Mouse (Mus musculus): ENCODE data around the gene Rab34. TPM values are rescaled to one million over a fixed set of nuclear protein-coding genes. Genes with fewer than 3 reads are reported as not detected.

Gene Rab34
- polyA plus RNA-seq, 1 experiment from 2014 or later = 60.9 TPM

DNA sequence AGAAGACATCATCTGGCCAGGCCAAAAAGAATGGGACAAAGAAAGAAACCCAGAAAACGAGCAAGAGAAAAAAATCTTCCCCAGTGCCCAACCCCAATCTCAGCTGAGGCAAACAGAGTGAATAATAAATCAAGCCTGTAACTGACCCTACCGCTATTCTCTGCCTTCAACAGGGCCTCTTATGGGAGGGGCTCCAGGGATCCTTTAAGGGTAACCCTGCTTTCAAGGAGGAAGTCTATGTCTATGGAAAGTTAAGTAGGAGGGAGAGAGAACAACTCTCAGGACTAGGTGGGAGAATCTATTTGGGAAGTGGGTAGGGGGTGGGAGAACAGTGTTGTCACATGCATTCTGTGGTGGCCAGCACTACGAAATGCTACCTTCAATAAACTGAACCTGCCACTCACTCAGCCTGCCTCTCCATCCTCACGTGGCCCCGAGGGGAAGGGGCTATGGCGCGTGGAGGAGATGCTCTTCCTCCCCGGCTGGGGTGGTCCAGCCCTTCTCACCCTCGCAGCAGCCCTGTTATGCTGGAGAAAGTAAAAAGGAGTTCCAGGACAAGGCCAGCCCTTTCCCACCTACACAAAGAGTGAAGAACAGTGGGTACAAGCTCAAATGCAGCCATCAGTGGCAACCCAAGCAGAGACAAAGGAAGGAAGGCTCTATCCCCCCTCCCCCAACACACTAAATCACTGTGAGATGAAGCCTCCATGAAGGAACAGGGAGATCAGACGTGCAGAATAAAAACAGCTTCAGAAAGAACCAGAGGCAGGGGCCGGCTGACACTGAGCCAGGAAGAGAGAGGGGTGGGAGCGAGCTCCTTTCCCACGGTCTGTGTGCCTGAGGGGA lies 17.4 kb downstream of the Rab34 start:
- WGBS = 80% methylated on average over 13 of the region's 13 CpGs
- Histone ChIP-seq H3K36me3 (peaks cover 81% of the 10 kb centered on the region), H3K4me3 (no peak overlapping the region), H3K4me1 (no peaks in the 10 kb centered on the region), H3K4me2 (no peak overlapping the region), H3K9ac (no peak overlapping the region), H3K27me3 (replicated peaks) (no peaks in the 10 kb centered on the region), H3K27ac (replicated peaks) (no peak overlapping the region), H3K9me3 (no peaks in the 10 kb centered on the region)
- no peak for ATAC-seq (ENCODE audit: extremely low read depth, insufficient number of reproducible peaks, low FRiP score, low TSS enrichment)

GRCm38 (mm10) chr11:78207190-78207589 lies 19.0 kb downstream of the Rab34 start:
- H3K9me3 ChIP-seq = no peaks in the 10 kb centered on the region
- H3K9ac ChIP-seq = no peak overlapping the region
- no peak overlapping the region for H3K27ac ChIP-seq (replicated peaks)
- no peaks in the 10 kb centered on the region for H3K27me3 ChIP-seq (replicated peaks)
- H3K4me2 ChIP-seq = no peak overlapping the region
- WGBS = 89% methylated on average over 7 of the region's 7 CpGs
- no peak for ATAC-seq (ENCODE audit: extremely low read depth, insufficient number of reproducible peaks, low FRiP score, low TSS enrichment)
- no peaks in the 10 kb centered on the region for H3K4me1 ChIP-seq
- H3K36me3 ChIP-seq = peaks cover 95% of the 10 kb centered on the region
- no peak overlapping the region for H3K4me3 ChIP-seq

DNA sequence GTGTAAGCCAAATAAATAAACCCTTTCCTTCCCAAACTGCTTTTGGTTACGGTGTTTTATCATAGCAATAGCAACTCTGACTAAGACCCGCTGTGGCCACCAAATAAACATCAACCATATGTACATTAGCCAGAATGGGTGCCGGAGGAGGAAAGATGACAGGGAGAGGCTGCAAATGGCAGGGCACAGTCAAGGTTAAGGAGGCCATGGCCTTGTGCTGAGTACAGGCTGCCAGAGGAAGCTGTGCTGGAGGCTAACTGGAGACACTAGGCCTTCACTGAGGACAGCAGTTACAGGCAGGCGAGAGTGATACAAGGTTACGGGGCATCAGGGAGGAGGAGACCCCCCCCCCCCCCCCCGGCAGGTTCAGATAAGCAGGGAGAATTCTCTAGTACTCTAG lies 21.7 kb downstream of the Rab34 start:
- H3K27ac ChIP-seq (replicated peaks) = no peak overlapping the region
- no peaks in the 10 kb centered on the region for H3K27me3 ChIP-seq (replicated peaks)
- H3K4me3 ChIP-seq = no peak overlapping the region
- no peak overlapping the region for H3K4me2 ChIP-seq
- no peaks in the 10 kb centered on the region for H3K4me1 ChIP-seq
- H3K9ac ChIP-seq = no peak overlapping the region
- ATAC-seq (ENCODE audit: extremely low read depth, insufficient number of reproducible peaks, low FRiP score, low TSS enrichment) = no peak
- peaks cover 100% of the 10 kb centered on the region for H3K36me3 ChIP-seq
- no peaks in the 10 kb centered on the region for H3K9me3 ChIP-seq
- WGBS = 89% methylated on average over 6 of the region's 6 CpGs

DNA sequence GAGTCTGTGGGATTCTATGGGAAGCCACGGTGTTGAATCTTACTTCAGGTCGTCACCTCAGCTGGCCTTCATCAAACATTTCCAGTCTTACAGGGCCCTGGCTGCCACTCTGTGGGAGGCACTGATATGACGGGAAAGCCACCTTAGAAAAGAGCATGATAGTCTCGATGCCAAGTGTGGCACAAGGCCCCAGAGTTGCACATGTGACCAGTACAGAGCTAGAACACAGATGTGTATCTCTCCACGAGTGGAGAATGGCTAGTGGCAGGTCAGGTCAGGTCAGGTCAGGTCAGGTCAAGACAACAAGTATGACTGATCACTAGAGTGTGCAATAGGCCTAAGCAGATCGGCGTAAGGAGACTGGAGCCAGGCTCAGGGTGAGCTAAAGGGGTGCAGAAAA lies 22.4 kb downstream of the Rab34 start:
- ATAC-seq (ENCODE audit: extremely low read depth, insufficient number of reproducible peaks, low FRiP score, low TSS enrichment) = no peak
- Histone ChIP-seq H3K9ac (no peak overlapping the region), H3K27me3 (replicated peaks) (no peaks in the 10 kb centered on the region), H3K4me1 (no peaks in the 10 kb centered on the region), H3K36me3 (peaks cover 100% of the 10 kb centered on the region), H3K27ac (replicated peaks) (no peak overlapping the region), H3K4me2 (no peak overlapping the region), H3K9me3 (no peaks in the 10 kb centered on the region), H3K4me3 (no peak overlapping the region)
- 80% methylated on average over 7 of the region's 7 CpGs for WGBS

- Histone ChIP-seq H3K9ac (no peak overlapping the region), H3K4me2 (no peak overlapping the region), H3K27ac (replicated peaks) (no peak overlapping the region), H3K4me1 (no peaks in the 10 kb centered on the region), H3K36me3 (peaks cover 100% of the 10 kb centered on the region), H3K4me3 (no peak overlapping the region), H3K27me3 (replicated peaks) (no peaks in the 10 kb centered on the region), H3K9me3 (no peaks in the 10 kb centered on the region)
- 94% methylated on average over 5 of the region's 5 CpGs for WGBS
- ATAC-seq (ENCODE audit: extremely low read depth, insufficient number of reproducible peaks, low FRiP score, low TSS enrichment) = no peak
Measured at GRCm38 (mm10) chr11:78211513-78211912, 23.3 kb downstream of the Rab34 start.

GRCm38 (mm10) chr11:78213086-78213817 lies 25.0 kb downstream of the Rab34 start:
- H3K4me2 ChIP-seq = no peak overlapping the region
- H3K36me3 ChIP-seq = peaks cover 99% of the 10 kb centered on the region
- no peak overlapping the region for H3K9ac ChIP-seq
- ATAC-seq (ENCODE audit: extremely low read depth, insufficient number of reproducible peaks, low FRiP score, low TSS enrichment) = no peak
- H3K4me1 ChIP-seq = no peaks in the 10 kb centered on the region
- no peaks in the 10 kb centered on the region for H3K27me3 ChIP-seq (replicated peaks)
- H3K9me3 ChIP-seq = no peaks in the 10 kb centered on the region
- H3K4me3 ChIP-seq = no peak overlapping the region
- no peak overlapping the region for H3K27ac ChIP-seq (replicated peaks)
- WGBS = 91% methylated on average over 14 of the region's 14 CpGs

DNA sequence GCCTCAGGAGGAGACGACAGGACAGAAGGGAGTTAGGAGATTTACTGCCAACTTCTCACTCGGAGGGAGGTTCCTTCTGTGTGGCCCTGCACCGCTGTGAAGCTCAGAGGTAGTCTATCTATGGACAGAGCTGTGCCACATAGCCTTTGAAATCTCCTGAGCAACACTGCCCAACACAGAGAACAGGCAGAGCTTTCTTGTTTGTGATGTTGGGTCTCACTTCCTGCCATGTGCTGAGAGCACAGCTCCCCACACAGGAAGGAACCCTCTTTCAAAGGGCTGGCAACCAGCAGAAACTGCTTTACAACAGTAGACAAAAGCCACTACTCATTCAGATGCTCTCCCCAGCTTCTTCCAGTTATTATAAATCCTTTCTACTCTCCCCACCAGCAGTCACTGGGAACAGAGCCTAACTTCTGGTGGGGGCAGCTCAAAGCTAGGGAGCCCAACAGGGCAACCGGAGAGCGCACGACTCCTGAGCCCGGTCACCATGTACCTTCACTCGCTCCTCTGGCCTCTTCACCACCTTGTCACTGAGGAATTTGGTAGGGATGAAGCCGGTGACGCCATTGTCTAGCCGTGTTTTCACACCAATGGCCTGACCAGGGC lies 27.6 kb downstream of the Rab34 start:
- H3K4me2 ChIP-seq = no peak overlapping the region
- H3K27me3 ChIP-seq (replicated peaks) = no peaks in the 10 kb centered on the region
- H3K9me3 ChIP-seq = no peaks in the 10 kb centered on the region
- 87% methylated on average over 11 of the region's 11 CpGs for WGBS
- no peak overlapping the region for H3K4me3 ChIP-seq
- no peak for ATAC-seq (ENCODE audit: extremely low read depth, insufficient number of reproducible peaks, low FRiP score, low TSS enrichment)
- peaks cover 99% of the 10 kb centered on the region for H3K36me3 ChIP-seq
- H3K27ac ChIP-seq (replicated peaks) = no peak overlapping the region
- H3K4me1 ChIP-seq = no peaks in the 10 kb centered on the region
- H3K9ac ChIP-seq = no peak overlapping the region

- 86% methylated on average over 4 of the region's 4 CpGs for WGBS
- Histone ChIP-seq H3K27me3 (replicated peaks) (no peaks in the 10 kb centered on the region), H3K4me2 (no peak overlapping the region), H3K9ac (no peak overlapping the region), H3K27ac (replicated peaks) (no peak overlapping the region), H3K9me3 (no peaks in the 10 kb centered on the region), H3K4me1 (no peaks in the 10 kb centered on the region), H3K4me3 (no peak overlapping the region), H3K36me3 (peaks cover 99% of the 10 kb centered on the region)
- ATAC-seq (ENCODE audit: extremely low read depth, insufficient number of reproducible peaks, low FRiP score, low TSS enrichment) = no peak
Measured at GRCm38 (mm10) chr11:78223586-78223985, 35.4 kb downstream of the Rab34 start.

- H3K36me3 ChIP-seq = peaks cover 87% of the 10 kb centered on the region
- no peak for ATAC-seq (ENCODE audit: extremely low read depth, insufficient number of reproducible peaks, low FRiP score, low TSS enrichment)
- H3K27me3 ChIP-seq (replicated peaks) = no peaks in the 10 kb centered on the region
- WGBS = 82% methylated on average over 6 of the region's 6 CpGs
- no peaks in the 10 kb centered on the region for H3K9me3 ChIP-seq
- no peaks in the 10 kb centered on the region for H3K4me1 ChIP-seq
- no peak overlapping the region for H3K27ac ChIP-seq (replicated peaks)
- no peak overlapping the region for H3K4me3 ChIP-seq
- no peak overlapping the region for H3K4me2 ChIP-seq
- H3K9ac ChIP-seq = no peak overlapping the region
Measured at GRCm38 (mm10) chr11:78231518-78231917, 43.3 kb downstream of the Rab34 start.

- WGBS = 83% methylated on average over 9 of the region's 9 CpGs
- H3K4me2 ChIP-seq = no peak overlapping the region
- H3K4me3 ChIP-seq = no peak overlapping the region
- peaks cover 34% of the 10 kb centered on the region for H3K4me1 ChIP-seq
- no peak overlapping the region for H3K27ac ChIP-seq (replicated peaks)
- H3K9me3 ChIP-seq = no peaks in the 10 kb centered on the region
- H3K27me3 ChIP-seq (replicated peaks) = no peaks in the 10 kb centered on the region
- no peak for ATAC-seq (ENCODE audit: extremely low read depth, insufficient number of reproducible peaks, low FRiP score, low TSS enrichment)
- H3K9ac ChIP-seq = no peak overlapping the region
- peaks cover 36% of the 10 kb centered on the region for H3K36me3 ChIP-seq
Measured at GRCm38 (mm10) chr11:78240193-78240857, 52.1 kb downstream of the Rab34 start.

Measured in heart, embryonic 13.5 days (tissue).